Mouse (Mus musculus): Measurements from ENCODE around the gene Mageb1.
"Not testable (repeated sequence)": the region's sequence is repeated elsewhere in the genome, so short reads cannot be mapped to it uniquely, and the experiment has no call there.

Mageb1 gene

DNA sequence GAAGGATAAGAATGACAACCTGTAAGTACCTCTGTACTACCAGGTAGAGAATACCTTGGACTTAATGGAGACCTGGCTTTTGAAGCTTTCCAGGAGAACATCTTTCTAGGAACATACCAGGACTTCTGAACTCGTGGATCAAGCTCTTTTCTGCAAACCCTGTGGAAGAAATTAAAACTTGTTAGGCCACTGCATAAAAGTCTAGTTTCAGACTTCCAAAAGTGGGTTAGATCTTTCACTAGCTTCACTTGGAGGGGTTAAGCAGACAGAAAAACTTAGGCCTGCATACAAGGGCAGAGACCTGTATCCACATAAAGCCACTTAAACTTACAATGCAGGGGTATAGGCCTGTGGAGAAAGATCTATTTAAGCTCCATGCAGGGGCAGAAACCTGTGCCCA is at the start of gene Mageb1:
TSS of gene Mageb1 (minus strand) at position 101 of the 400 bp plus-strand sequence.
- not testable (repeated sequence) for DNase-seq

Data from cerebellum, adult 9-11 months (tissue).